Mouse (Mus musculus) ES-E14 (cell line): ENCODE data around the gene Peg3.

ENCODE experiments used
- MAFK ChIP-seq: IDR thresholded peaks from 2 replicates; pipeline ENCODE4 v1.6.1; 2014; ENCODE audit warnings: mild to moderate bottlenecking, low read depth, low read length, inconsistent platforms; ENCODE audit not compliant: insufficient read depth
- ZC3H11A ChIP-seq: IDR thresholded peaks from 2 replicates; pipeline ENCODE4 v1.6.1; 2012; ENCODE audit warnings: low read depth, mild to moderate bottlenecking, inconsistent platforms, low read length, borderline replicate concordance

- TF ChIP-seq MAFK (no peak), ZC3H11A (no peak)
Measured at GRCm38 (mm10) chr7:6707416-6708015, 22.7 kb downstream of the Peg3 start.
